Mouse (Mus musculus): Measurements from ENCODE around the gene Inpp5e. TPM values are rescaled to one million over a fixed set of nuclear protein-coding genes. Genes with fewer than 3 reads are reported as not detected.

Inpp5e gene
- polyA plus RNA-seq, 1 experiment from 2014 or later = 32.7 TPM

GRCm38 (mm10) chr2:26356678-26357077 lies 52.3 kb downstream of the Inpp5e start:
- no peak for ATAC-seq (ENCODE audit: low FRiP score, low read depth)
- WGBS = 81% methylated on average over 7 of the region's 7 CpGs
- H3K27ac ChIP-seq = no peak overlapping the region
- no peaks in the 10 kb centered on the region for H3K9me3 ChIP-seq
- no peaks in the 10 kb centered on the region for H3K27me3 ChIP-seq (replicated peaks)
- H3K36me3 ChIP-seq = peaks cover 6% of the 10 kb centered on the region; the same call in 1 of the 2 replicates
- H3K4me3 ChIP-seq = no peak overlapping the region
- no peak overlapping the region for H3K9ac ChIP-seq
- peaks cover 8% of the 10 kb centered on the region for H3K4me1 ChIP-seq
- no peak overlapping the region for H3K4me2 ChIP-seq (replicated peaks)

GRCm38 (mm10) chr2:26356231-26356630 lies 52.8 kb downstream of the Inpp5e start:
- no peak for ATAC-seq (ENCODE audit: low FRiP score, low read depth)
- no peak overlapping the region for H3K9ac ChIP-seq
- H3K4me1 ChIP-seq = peaks cover 12% of the 10 kb centered on the region
- no peaks in the 10 kb centered on the region for H3K9me3 ChIP-seq
- WGBS = 86% methylated on average over 4 of the region's 4 CpGs
- peaks cover 6% of the 10 kb centered on the region; the same call in 1 of the 2 replicates for H3K36me3 ChIP-seq
- H3K27ac ChIP-seq = no peak overlapping the region
- no peak overlapping the region for H3K4me2 ChIP-seq (replicated peaks)
- H3K4me3 ChIP-seq = no peak overlapping the region
- no peaks in the 10 kb centered on the region for H3K27me3 ChIP-seq (replicated peaks)

DNA sequence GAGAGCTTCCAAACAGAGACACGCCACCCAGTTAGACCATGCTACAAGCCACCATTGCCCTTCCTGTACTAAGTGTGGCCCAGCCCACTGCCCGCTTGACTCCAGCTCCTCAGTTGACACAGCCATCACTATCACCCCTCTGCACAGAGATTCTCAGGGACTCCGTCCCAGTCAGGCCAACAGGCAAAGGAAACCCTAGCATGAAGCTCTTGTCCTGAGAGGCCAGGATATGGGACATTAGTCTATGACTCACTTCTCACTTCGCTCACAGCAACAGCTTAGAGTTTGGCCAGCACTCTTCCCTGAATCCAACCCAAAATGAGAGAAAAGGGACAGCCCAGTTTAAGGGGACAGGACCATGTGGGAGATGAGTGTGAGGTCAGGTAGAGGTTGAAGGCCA lies 54.6 kb downstream of the Inpp5e start:
- Histone ChIP-seq H3K27ac (no peak overlapping the region), H3K9ac (no peak overlapping the region), H3K9me3 (no peaks in the 10 kb centered on the region), H3K4me3 (no peak overlapping the region), H3K36me3 (peaks cover 15% of the 10 kb centered on the region), H3K4me2 (replicated peaks) (no peak overlapping the region), H3K27me3 (replicated peaks) (no peaks in the 10 kb centered on the region), H3K4me1 (peaks cover 24% of the 10 kb centered on the region)
- WGBS = 91% methylated on average over 4 of the region's 4 CpGs
- ATAC-seq (ENCODE audit: low FRiP score, low read depth) = no peak

- Histone ChIP-seq H3K9me3 (no peaks in the 10 kb centered on the region), H3K4me3 (peak overlapping the region; percentile 83), H3K36me3 (peaks cover 26% of the 10 kb centered on the region), H3K9ac (peak overlapping the region; percentile 87), H3K27me3 (replicated peaks) (no peaks in the 10 kb centered on the region), H3K4me2 (replicated peaks) (peak overlapping the region; percentile 91), H3K27ac (no peak overlapping the region), H3K4me1 (peaks cover 24% of the 10 kb centered on the region)
- ATAC-seq (ENCODE audit: low FRiP score, low read depth) = no peak
- 92% methylated on average over 11 of the region's 11 CpGs for WGBS
Observed at GRCm38 (mm10) chr2:26353066-26353980, 55.7 kb downstream of the Inpp5e start.

DNA sequence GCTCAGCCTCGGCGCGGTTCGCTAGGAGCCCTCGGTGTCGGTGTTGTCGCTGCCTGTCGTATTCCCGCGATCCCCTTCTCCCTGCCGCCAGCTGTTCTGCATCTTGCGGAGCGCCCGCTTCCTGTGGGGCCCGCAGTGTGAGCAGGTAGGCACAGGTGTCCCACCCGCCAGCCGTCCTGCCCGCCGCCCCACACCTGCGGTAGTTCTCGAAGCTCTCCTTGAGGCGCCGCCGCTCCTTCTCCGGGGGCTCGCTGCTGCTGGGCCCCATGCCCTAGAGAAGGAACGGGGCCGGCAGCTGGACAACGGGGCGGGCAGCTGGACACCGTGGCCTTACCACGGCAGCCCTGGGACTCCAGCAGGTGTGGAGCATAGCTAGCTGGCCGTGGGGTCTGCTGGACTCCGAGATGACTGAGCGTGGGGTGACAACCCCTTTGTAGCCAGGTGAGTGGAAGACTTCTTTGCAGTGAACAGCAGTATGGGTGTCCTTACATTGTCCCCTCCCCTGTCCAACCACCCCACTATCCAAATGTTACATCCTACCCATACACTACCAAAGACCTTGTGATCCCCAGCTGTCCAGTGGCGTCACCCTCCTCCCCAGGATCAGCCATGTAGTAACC lies 56.6 kb downstream of the Inpp5e start:
- 3% methylated on average over 36 of the region's 36 CpGs for WGBS
- H3K27me3 ChIP-seq (replicated peaks) = no peaks in the 10 kb centered on the region
- peaks cover 24% of the 10 kb centered on the region for H3K4me1 ChIP-seq
- H3K36me3 ChIP-seq = peaks cover 34% of the 10 kb centered on the region
- ATAC-seq (ENCODE audit: low FRiP score, low read depth) = peak; percentile 52
- no peak overlapping the region for H3K27ac ChIP-seq
- H3K4me2 ChIP-seq (replicated peaks) = peak overlapping the region; percentile 91
- H3K4me3 ChIP-seq = peak overlapping the region; percentile 83
- no peaks in the 10 kb centered on the region for H3K9me3 ChIP-seq
- H3K9ac ChIP-seq = peak overlapping the region; percentile 87

- Histone ChIP-seq H3K27ac (peak within 1 kb of the TSS; percentile 74), H3K9me3 (no peaks in the 10 kb centered on the region), H3K9ac (peak within 1 kb of the TSS; percentile 93), H3K36me3 (peaks cover 42% of the 10 kb centered on the region), H3K4me1 (peaks cover 24% of the 10 kb centered on the region), H3K4me3 (peak within 1 kb of the TSS; percentile 83), H3K27me3 (replicated peaks) (no peaks in the 10 kb centered on the region), H3K4me2 (replicated peaks) (peak within 1 kb of the TSS; percentile 91)
- 3% methylated on average over 62 of the region's 62 CpGs for WGBS
- ATAC-seq (ENCODE audit: low FRiP score, low read depth) = peak; percentile 74
Observed at GRCm38 (mm10) chr2:26351358-26352290, 57.4 kb downstream of the Inpp5e start, which contains the start of gene Dnlz. TSS of gene Dnlz (minus strand) at chr2:26352110.

DNA sequence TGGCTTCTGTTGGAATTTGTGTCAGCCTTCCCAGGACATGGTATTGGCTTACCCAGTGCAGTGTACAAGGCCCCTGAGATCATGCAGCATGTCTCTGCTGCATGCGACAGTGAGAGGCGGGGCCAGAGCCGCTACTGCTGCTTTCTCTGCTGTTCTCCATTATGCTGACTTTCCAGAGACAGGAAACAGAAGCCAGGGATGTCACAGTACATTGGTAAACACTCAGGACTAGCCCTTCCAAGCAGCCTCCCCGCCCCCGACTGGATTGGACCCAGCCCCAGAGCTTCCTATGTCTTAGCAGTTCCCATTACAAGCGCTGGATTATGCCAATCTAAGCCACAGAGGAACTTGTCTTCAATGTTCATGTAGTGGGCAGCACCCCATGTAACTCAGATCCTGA lies 60.8 kb downstream of the Inpp5e start:
- no peak overlapping the region for H3K4me3 ChIP-seq
- H3K4me2 ChIP-seq (replicated peaks) = no peak overlapping the region
- H3K36me3 ChIP-seq = peaks cover 69% of the 10 kb centered on the region
- no peak overlapping the region for H3K27ac ChIP-seq
- no peak overlapping the region for H3K9ac ChIP-seq
- no peak for ATAC-seq (ENCODE audit: low FRiP score, low read depth)
- H3K4me1 ChIP-seq = peaks cover 24% of the 10 kb centered on the region
- no peaks in the 10 kb centered on the region for H3K9me3 ChIP-seq
- H3K27me3 ChIP-seq (replicated peaks) = no peaks in the 10 kb centered on the region
- 79% methylated on average over 6 of the region's 6 CpGs for WGBS

Other genes with a start within 250 kb of the Inpp5e start
- 16.8 and 24.2 TPM in 2 replicates for gene Lhx3, start 200.9 kb downstream of the Inpp5e start, polyA plus RNA-seq (2016; fragmentation: Nextera tagmentation; extraction: Ambion mirVana)
- 18.4 and 20.6 TPM in 2 replicates for gene Qsox2, start 171.7 kb downstream of the Inpp5e start, polyA plus RNA-seq (2016; fragmentation: Nextera tagmentation; extraction: Ambion mirVana)
- gene Ccdc187, start 114.6 kb downstream of the Inpp5e start, polyA plus RNA-seq (2016; fragmentation: Nextera tagmentation; extraction: Ambion mirVana) = 0.10 and 0.11 TPM in 2 replicates
- gene Gpsm1, start 93.7 kb downstream of the Inpp5e start, polyA plus RNA-seq (2016; fragmentation: Nextera tagmentation; extraction: Ambion mirVana) = 112 and 118 TPM in 2 replicates
- gene Dnlz, start 57.1 kb downstream of the Inpp5e start, polyA plus RNA-seq (2016; fragmentation: Nextera tagmentation; extraction: Ambion mirVana) = 36.1 and 36.3 TPM in 2 replicates
- 1.0 and 1.7 TPM in 2 replicates for gene Card9, start 48.3 kb downstream of the Inpp5e start, polyA plus RNA-seq (2016; fragmentation: Nextera tagmentation; extraction: Ambion mirVana)
- gene Snapc4, start 28.6 kb downstream of the Inpp5e start, polyA plus RNA-seq (2016; fragmentation: Nextera tagmentation; extraction: Ambion mirVana) = 33.4 and 34.6 TPM in 2 replicates
- 177 and 180 TPM in 2 replicates for gene Entr1, start 19.9 kb downstream of the Inpp5e start, polyA plus RNA-seq (2016; fragmentation: Nextera tagmentation; extraction: Ambion mirVana)
- 113 and 115 TPM in 2 replicates for gene Pmpca, start 19.9 kb downstream of the Inpp5e start, polyA plus RNA-seq (2016; fragmentation: Nextera tagmentation; extraction: Ambion mirVana)
- gene Sec16a, start 36.0 kb upstream of the Inpp5e start, polyA plus RNA-seq (2016; fragmentation: Nextera tagmentation; extraction: Ambion mirVana) = 26.0 and 26.3 TPM in 2 replicates
- 44.7 and 48.2 TPM in 2 replicates for gene Notch1, start 107.5 kb upstream of the Inpp5e start, polyA plus RNA-seq (2016; fragmentation: Nextera tagmentation; extraction: Ambion mirVana)
- 74.8 and 76.1 TPM in 2 replicates for gene Egfl7, start 170.8 kb upstream of the Inpp5e start, polyA plus RNA-seq (2016; fragmentation: Nextera tagmentation; extraction: Ambion mirVana)
- not detected in 2 replicates for gene Gm20532, start 177.4 kb upstream of the Inpp5e start, polyA plus RNA-seq (2016; fragmentation: Nextera tagmentation; extraction: Ambion mirVana)
- gene Agpat2, start 195.2 kb upstream of the Inpp5e start, polyA plus RNA-seq (2016; fragmentation: Nextera tagmentation; extraction: Ambion mirVana) = 7.1 TPM in 2 replicates
- gene Fam69b, start 219.3 kb upstream of the Inpp5e start, polyA plus RNA-seq (2016; fragmentation: Nextera tagmentation; extraction: Ambion mirVana) = 66.1 and 76.2 TPM in 2 replicates